Mouse (Mus musculus) Muller cell, postnatal 12 days (primary cell): Measurements from ENCODE around the gene Slc34a3.
A peak's percentile ranks its signal among the peaks of the same experiment; 100 is the strongest.

ENCODE experiments used
- DNase-seq: peaks from one replicate; pipeline ENCODE4 v3.0.0-alpha.2; 2015; ENCODE audit errors: inconsistent ontology term

The Slc34a3 gene

DNA sequence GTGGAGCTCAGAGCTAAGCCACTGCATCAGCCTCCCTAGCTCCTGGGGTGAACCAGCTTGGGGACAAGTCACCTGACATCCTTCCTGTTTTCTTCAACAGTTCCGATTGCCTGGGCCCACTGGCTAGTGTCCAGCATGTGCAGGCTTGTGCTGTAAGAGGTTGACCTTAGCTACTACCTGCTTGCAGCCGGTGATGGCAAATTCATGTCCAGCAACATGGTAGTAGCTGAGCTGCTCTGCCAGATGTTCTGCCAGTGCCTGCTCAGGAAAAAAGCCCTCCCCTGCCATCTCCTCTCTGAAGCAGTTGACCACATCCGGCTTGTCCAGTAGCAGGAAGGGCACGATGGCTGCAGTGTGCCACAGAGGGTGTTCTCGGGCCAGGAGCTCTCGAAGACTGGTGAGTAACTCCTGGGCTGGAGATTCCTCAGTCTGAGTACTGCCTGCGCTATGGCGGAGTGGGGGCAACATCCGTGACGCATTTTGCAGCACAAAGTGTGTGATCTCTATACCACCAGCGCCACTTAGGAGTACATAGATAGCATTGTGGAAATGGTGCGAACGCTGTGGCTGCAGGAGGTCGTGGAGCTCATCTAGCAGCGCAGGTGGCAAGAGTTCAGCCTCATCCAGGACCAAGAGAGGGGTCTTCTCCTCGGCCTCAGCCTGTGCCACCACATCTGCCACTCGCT is 39.5 kb downstream of the Slc34a3 start:
- DNase-seq: no peak

DNA sequence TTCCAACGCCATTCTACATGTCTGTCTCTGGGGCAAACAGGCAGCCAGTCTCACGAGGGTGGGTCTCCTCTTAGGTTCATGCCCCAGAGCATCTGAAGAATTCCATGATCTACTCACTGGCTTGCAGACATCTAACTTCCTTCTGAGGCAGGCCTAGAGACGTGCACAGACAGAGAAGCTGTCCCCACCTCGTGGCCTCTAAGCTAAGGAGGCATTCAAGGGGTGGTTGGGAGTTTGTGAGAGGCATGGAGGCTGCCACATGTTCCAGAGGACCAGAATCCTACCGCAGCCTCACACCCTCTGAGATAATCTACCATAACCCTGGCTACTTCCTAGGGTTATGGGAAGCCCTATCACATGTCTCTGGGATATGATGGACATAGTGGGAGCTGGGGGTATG is 40.2 kb downstream of the Slc34a3 start:
- no peak for DNase-seq

DNA sequence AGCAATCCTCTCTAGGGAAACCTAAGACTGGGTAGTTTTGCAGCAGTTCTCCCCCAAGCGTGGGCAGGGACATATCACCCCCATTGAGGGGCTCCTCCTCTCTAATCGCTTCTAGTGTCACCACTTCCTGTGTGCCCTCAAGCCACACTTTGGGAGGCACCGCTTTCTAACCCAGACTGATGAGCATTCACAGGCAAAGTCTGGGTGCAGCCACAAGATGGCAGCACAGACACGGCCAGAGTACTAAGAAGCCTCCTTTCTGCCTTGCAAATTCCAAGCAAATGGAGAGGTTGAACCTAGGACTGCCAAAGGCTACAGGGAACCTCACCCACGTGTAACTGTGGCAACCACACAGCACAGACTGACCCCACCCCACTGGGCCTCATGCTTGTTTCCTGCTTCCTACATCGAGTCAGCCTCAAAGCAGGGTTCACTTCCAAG is 40.8 kb downstream of the Slc34a3 start:
- peak; percentile 79 for DNase-seq

GRCm38 (mm10) chr2:25187841-25188240 is 46.3 kb downstream of the Slc34a3 start:
- no peak for DNase-seq

DNA sequence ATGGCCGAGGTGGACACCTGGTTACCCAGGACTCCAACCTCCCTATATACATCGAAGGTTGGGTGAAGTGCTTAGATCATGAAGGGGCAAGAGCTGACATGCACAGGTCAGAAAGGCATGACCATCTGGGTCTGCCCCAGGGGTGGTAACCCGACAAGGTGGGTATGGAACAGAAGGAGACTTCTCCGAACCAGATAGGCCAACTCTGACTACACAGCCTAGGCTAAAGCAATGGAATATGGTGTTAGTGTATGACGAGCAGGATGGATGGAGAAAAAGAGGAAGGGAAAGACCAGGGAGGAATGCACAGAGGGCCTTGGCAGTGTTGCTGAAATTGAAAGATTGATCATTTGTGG is 47.6 kb downstream of the Slc34a3 start:
- no peak for DNase-seq

DNA sequence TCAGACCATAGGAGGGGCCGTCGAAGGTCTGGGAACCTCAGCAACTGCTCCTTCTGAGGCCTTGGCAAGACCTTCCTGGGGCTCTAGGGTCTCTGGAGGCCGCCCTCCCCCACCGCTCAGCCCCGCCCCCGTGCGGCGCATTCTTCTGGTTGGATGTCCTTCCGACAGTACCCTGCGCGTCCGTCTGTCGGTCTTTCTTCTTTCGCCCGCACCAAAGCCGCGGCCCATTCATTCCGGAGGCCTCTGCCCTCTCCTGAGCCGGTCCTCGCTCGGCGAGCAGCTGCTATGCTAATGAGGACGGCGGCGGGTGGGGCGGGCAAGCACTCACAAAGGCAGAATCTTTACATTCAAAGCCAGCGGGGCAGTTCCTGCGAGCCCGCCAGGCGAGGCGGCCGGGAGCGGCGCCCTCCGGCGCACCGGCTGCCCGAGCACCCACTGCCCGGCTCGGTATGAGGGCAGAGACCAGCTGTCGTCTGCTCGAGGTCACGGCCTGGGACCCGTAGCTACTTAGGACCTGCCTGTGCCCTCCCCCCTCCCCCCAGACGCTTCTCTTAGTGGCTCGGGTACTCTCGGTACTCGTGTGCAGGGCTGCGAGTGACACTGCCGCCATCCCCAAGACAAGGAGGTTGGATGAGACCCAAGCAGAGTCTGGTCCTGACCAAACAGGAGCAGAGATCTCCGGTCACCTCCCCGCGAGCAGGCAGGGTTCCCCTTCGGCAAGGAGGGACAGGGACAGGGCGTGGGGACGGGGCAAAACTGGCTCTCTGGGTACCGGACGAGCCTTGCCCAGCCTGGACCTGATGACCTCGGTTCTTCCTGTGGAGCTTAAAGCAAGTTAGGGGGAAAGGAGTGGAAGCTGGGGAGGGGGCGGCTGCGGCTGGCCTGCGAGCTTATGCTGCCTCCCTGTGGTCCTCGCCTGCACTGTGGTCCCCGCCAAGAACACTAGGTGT is 48.3 kb downstream of the Slc34a3 start:
- peak; percentile 81 for DNase-seq

- no peak for DNase-seq
Measured at GRCm38 (mm10) chr2:25184496-25184895, 49.7 kb downstream of the Slc34a3 start.

- no peak for DNase-seq
Measured at GRCm38 (mm10) chr2:25183336-25183735, 50.8 kb downstream of the Slc34a3 start.

DNA sequence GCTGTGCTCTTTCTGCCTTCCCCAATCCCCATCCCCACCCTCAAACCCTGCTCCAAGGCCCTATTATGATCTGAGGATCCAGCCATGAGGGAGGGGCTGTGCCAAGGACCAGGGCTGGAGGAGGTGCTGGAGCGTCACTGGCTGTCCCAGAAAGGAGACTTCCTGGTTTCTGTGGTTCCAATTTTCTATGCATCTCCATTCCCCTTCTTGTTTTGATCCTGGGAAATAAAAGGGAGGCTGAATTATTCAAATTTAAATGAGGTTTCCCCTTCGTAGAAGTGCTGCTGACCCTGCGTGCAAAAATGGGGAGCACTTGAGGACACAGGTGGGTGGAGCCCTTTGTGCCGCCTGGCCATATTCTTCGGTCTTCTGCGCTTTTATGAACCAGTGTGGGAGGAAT is 51.5 kb downstream of the Slc34a3 start:
- peak; percentile 41 for DNase-seq

- no peak for DNase-seq
Measured at GRCm38 (mm10) chr2:25181891-25182397, 52.2 kb downstream of the Slc34a3 start.

DNA sequence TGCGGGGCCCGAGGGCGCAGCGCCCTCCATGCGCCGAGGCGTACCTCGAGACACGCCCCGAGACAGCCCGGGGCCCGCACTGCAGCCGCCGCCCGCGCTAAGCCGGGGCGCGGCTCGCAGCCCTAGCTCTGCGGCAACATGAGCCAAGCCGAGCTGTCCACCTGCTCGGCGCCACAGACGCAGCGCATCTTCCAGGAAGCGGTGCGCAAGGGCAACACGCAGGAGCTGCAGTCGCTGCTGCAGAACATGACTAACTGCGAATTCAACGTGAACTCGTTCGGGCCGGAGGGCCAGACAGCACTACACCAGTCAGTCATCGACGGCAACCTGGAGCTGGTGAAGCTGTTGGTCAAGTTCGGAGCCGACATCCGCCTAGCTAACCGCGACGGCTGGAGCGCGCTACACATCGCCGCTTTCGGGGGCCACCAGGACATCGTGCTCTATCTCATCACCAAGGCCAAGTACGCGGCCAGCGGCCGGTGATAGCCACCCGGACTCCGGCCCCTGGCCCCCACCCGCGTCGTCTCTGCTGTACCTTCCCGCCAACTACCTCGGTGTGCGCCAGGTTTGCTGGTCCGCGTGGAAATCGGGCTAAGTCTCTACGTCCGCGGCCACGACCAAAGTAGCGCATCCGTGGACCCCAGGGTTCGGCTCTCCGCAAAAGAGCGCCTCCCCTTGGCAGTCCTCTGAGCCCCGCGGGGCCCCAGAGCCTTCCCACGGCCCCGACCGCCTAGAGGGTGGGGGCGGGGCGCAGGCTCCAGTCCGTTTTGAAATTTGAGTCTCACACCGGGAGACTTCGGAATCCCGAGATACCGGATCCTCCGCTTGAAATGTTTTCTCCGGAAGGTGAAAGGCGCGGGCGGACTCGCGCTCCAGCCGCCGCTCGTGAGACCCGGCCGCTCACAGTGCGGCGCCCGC is 52.9 kb downstream of the Slc34a3 start:
- DNase-seq: peak; percentile 74

- peak; percentile 99 for DNase-seq
Measured at GRCm38 (mm10) chr2:25180478-25180903, 53.7 kb downstream of the Slc34a3 start, which contains the start of gene Nrarp. Gene Nrarp, plus strand, starts transcription at chr2:25180758.

GRCm38 (mm10) chr2:25179566-25180217 is 54.5 kb downstream of the Slc34a3 start:
- DNase-seq: peak; percentile 46
